Mouse (Mus musculus): ENCODE results near the gene Snap25.

Snap25 gene

GRCm38 (mm10) chr2:136712441-136713015 is 725 bp upstream of the Snap25 start:
- peak; percentile 43 for DNase-seq (ENCODE audit: low spot score)

GRCm38 (mm10) chr2:136714008-136714411 is 757 bp downstream of the Snap25 start:
- DNase-seq (ENCODE audit: low spot score): peak; percentile 48

GRCm38 (mm10) chr2:136715531-136715930 is 2.3 kb downstream of the Snap25 start:
- DNase-seq (ENCODE audit: low spot score): no peak

- peak; percentile 34 for DNase-seq (ENCODE audit: low spot score)
These were observed 3.1 kb downstream of the Snap25 start for GRCm38 (mm10) chr2:136716400-136716799.

GRCm38 (mm10) chr2:136720235-136720634 is 7.0 kb downstream of the Snap25 start:
- DNase-seq (ENCODE audit: low spot score): peak; percentile 65

GRCm38 (mm10) chr2:136738260-136738659 is 25.0 kb downstream of the Snap25 start:
- DNase-seq (ENCODE audit: low spot score): no peak

GRCm38 (mm10) chr2:136742230-136742629 is 29.0 kb downstream of the Snap25 start:
- peak; percentile 28 for DNase-seq (ENCODE audit: low spot score)

GRCm38 (mm10) chr2:136744683-136745326 is 31.6 kb downstream of the Snap25 start:
- DNase-seq (ENCODE audit: low spot score): no peak

- DNase-seq (ENCODE audit: low spot score): no peak
These were observed 32.2 kb downstream of the Snap25 start for GRCm38 (mm10) chr2:136745327-136745994.

GRCm38 (mm10) chr2:136753682-136754081 is 40.4 kb downstream of the Snap25 start:
- DNase-seq (ENCODE audit: low spot score): peak; percentile 43

GRCm38 (mm10) chr2:136758809-136759551 is 45.7 kb downstream of the Snap25 start:
- DNase-seq (ENCODE audit: low spot score): no peak

- DNase-seq (ENCODE audit: low spot score): no peak
These were observed 64.9 kb downstream of the Snap25 start for GRCm38 (mm10) chr2:136778156-136778555.

GRCm38 (mm10) chr2:136778674-136779073 is 65.4 kb downstream of the Snap25 start:
- no peak for DNase-seq (ENCODE audit: low spot score)

GRCm38 (mm10) chr2:136780268-136780667 is 67.0 kb downstream of the Snap25 start:
- DNase-seq (ENCODE audit: low spot score): no peak

GRCm38 (mm10) chr2:136784310-136784709 is 71.1 kb downstream of the Snap25 start:
- DNase-seq (ENCODE audit: low spot score): no peak

- DNase-seq (ENCODE audit: low spot score): no peak
These were observed 75.1 kb downstream of the Snap25 start for GRCm38 (mm10) chr2:136788379-136788778.

- no peak for DNase-seq (ENCODE audit: low spot score)
These were observed 83.3 kb downstream of the Snap25 start for GRCm38 (mm10) chr2:136796518-136796917.

- no peak for DNase-seq (ENCODE audit: low spot score)
These were observed 85.7 kb downstream of the Snap25 start for GRCm38 (mm10) chr2:136798887-136799430.

GRCm38 (mm10) chr2:136801102-136801501 is 87.8 kb downstream of the Snap25 start:
- DNase-seq (ENCODE audit: low spot score): no peak

- no peak for DNase-seq (ENCODE audit: low spot score)
These were observed 88.8 kb downstream of the Snap25 start for GRCm38 (mm10) chr2:136802076-136802475.

GRCm38 (mm10) chr2:136803142-136803541 is 89.9 kb downstream of the Snap25 start:
- DNase-seq (ENCODE audit: low spot score): no peak

- DNase-seq (ENCODE audit: low spot score): no peak
These were observed 94.9 kb downstream of the Snap25 start for GRCm38 (mm10) chr2:136807992-136808726.

Data from MN1 (cell line).